Mouse (Mus musculus): ENCODE results near the gene Dsp.

Gene Dsp

DNA sequence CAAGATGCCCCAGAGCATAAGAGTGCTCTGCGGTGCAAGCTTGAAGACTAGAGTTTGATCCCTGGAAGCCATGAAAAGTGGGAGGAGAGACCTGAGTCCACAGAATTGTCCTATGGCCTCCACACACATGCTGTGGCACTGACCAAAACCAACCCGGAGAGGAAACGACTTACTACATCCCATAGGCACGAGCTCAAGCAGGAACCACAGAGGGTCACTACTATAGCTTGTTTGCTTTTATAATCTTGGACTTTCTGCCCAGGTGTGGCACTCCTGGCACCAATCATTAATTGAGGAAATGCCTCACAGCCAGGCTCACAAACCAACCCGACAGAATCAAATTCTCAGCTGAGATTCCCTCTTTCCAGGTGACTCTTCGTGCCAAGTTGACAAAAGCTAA, 50.3 kb downstream of the Dsp start:
- no peak for DNase-seq

GRCm38 (mm10) chr13:38204171-38204570, 53.1 kb downstream of the Dsp start:
- DNase-seq: no peak

GRCm38 (mm10) chr13:38204702-38205482, 53.8 kb downstream of the Dsp start, which contains the start of gene Snrnp48:
TSS of gene Snrnp48 (plus strand) at chr13:38204938.
- DNase-seq: peak; percentile 94

- no peak for DNase-seq
These were observed 60.0 kb downstream of the Dsp start for GRCm38 (mm10) chr13:38211122-38211521.

DNA sequence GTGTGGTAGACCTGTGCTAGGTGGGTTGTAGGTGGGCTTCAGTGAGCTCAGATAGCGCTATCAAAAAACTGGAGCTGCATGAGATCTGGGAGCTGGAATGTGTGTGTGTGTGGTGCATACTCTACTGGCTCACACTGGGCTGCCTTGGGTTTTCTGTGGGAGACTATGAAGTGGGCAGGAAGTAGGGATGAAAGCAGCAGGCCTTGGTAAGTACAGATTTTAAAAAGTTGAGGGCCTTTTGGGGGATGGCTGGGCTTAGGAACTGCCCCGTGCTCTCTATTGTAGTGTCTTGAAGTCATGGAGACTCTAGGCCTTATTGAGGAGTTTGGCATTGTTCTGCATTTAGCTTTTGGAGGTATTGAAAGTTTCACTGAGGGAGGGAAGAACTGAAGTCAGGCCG, 67.6 kb downstream of the Dsp start:
- DNase-seq: no peak

GRCm38 (mm10) chr13:38220331-38220730, 69.2 kb downstream of the Dsp start:
- DNase-seq: no peak

- DNase-seq: no peak
These were observed 79.2 kb downstream of the Dsp start for GRCm38 (mm10) chr13:38230177-38230821.

DNA sequence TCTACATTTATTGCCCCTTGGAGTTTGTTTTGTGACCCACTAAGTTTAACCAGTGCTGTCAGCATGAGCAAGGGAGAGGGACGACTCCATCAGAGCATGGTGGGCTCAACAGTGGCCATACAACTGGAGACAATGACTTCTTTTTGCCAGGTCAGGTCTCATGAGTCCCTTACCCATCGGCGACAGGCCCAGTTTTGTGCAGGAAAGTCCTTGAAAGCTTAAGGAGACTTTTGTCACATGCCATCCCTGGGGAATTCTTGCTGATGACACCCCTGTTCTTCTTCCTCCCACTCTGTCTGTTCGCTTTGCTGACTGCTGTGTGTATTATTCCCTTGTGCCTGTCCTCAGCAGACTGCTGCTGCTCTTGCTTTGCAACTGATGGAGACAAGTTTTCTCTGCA, 81.3 kb downstream of the Dsp start:
- DNase-seq: no peak

DNA sequence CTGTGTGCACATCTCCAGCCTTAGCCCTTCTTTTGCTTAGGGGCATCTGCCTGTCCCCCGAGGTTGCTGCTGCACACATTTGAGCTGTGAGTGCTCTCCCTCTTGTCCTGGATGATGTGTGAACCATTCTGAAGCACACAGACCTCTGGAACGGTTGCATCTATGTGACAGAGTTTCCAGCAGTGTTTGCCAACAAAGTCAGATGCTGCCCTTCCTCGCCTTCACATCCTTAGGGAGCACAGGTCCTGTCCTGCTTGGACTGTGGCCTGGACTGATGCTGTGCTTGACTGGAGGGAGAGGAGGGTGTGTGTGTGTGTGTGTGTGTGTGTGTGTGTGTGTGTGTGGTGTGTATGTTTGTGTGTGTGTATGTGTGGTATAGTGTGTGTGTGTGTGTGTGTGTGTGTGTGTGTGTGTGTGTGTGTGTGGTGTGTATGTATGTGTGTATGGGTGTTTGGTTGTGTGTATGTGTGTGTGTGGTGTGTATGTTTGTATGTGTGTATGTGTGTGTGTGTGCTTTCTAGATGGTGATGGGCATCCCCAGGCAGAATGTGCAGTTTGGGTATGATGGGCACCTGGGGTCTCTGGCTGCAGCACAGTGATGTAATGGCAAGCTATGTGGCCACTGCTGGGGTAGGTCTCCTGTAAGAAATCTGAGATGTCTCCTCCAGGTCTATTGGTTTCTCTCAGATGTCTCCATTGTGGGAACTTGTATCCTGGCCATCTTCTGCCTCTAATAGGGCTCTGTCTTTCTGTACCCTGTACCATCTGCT, 81.9 kb downstream of the Dsp start:
- no peak for DNase-seq

- DNase-seq: no peak
These were observed 83.6 kb downstream of the Dsp start for GRCm38 (mm10) chr13:38234651-38235050.

DNA sequence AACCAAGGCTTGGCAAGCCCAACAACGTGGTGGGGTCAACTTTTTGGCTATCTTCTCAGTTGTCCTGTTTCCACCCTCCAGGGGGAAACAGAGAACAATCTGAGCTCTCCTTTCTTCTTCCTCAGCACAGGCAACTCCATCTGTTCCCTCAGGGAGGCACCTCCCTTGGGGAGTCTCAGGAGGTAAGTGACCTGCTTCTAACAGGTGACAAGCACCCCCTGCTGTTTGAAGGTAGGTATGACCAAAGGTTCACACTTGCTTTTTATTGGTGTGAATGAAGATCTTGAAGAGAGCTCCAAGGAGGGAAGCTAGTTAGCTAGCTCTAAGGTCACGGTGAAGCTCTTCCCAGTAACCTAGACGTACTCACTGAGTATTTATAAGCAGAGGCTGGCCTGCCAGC, 84.3 kb downstream of the Dsp start:
- DNase-seq: no peak

- DNase-seq: peak; percentile 49
These were observed 97.1 kb downstream of the Dsp start for GRCm38 (mm10) chr13:38248151-38248550.
